In the genomic region with DNA sequence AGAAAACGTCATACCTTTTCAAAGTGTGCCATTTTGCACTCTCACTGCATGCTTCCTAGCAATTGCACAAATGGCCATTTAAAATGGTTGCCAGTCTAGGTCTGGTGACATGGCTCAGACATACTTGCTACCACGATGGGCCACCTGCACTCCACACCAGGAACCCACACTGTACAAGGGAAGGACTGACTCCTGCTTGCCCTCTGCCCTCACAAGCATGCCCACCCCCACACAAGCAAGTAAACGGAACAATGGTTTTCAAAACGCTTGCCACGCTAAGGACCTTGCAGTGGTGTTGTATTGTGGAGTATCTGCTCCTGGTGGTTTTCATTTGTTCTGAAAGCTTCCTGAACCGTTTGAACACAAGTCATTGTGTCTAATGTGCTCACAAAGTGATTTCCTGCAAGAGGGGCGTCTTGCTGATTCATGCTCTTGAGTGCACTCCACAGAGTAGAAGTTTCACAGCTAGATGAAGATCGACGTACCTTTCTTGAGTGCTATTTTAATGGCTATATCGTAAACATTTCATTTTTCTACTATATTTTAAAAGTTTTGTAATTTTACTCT, we compare ENCODE assay signal across 16 mouse cellular contexts. TPM values are rescaled to one million over a fixed set of nuclear protein-coding genes. Genes with fewer than 3 reads are reported as not detected.
"Had no signal": no experiment of that assay in that cellular context is flagged by ENCODE, and none has a peak within 500 bp of the region (broad histone marks: within the 10 kb centered on the region; RNA-seq: fewer than 3 reads in every experiment).

No protein-coding gene starts in this region.

- H3K4me2 ChIP-seq: limb, embryonic 12.5 days; liver, embryonic 13.5 days; lung, embryonic 15.5 days; midbrain, embryonic 12.5 days; neural tube, embryonic 13.5 days; stomach, embryonic 15.5 days had no signal

- DNase-seq: kidney, adult 8-10 months; kidney, postnatal 25 days; liver; liver, embryonic 13.5 days; liver, postnatal 0 days; lung, postnatal 14 days; right cerebral cortex, postnatal 14 days; thymus, postnatal 4 days had no signal

- H3K9ac ChIP-seq: limb, embryonic 12.5 days; liver, embryonic 13.5 days; liver, postnatal 0 days; lung, embryonic 15.5 days; midbrain, embryonic 12.5 days; neural tube, embryonic 13.5 days; stomach, embryonic 15.5 days had no signal

- H3K27me3 ChIP-seq: limb, embryonic 12.5 days; liver, embryonic 13.5 days; lung, embryonic 15.5 days; midbrain, embryonic 12.5 days; neural tube, embryonic 13.5 days; stomach, embryonic 15.5 days had no signal

- H3K4me3 ChIP-seq: limb, embryonic 12.5 days; liver, embryonic 13.5 days; lung, embryonic 15.5 days; midbrain, embryonic 12.5 days; neural tube, embryonic 13.5 days; stomach, embryonic 15.5 days had no signal

- H3K27ac ChIP-seq: limb, embryonic 12.5 days; liver, embryonic 13.5 days; lung, embryonic 15.5 days; midbrain, embryonic 12.5 days; neural tube, embryonic 13.5 days; stomach, embryonic 15.5 days had no signal

- H3K4me1 ChIP-seq: limb, embryonic 12.5 days; liver, embryonic 13.5 days; lung, embryonic 15.5 days; midbrain, embryonic 12.5 days; neural tube, embryonic 13.5 days; stomach, embryonic 15.5 days had no signal

- ATAC-seq: liver, postnatal 0 days; midbrain, embryonic 16.5 days had no signal

- H3K9me3 ChIP-seq: limb, embryonic 12.5 days; liver, embryonic 13.5 days; lung, embryonic 15.5 days; midbrain, embryonic 12.5 days; neural tube, embryonic 13.5 days; stomach, embryonic 15.5 days had no signal

RNA-seq across cellular contexts. Expression of a gene that starts 41.4 kb away (rescaled TPM):
- total RNA-seq: left cerebral cortex, postnatal 36 days had no signal
- polyA plus RNA-seq: kidney, embryonic 16.5 days; limb, embryonic 12.5 days; liver, embryonic 13.5 days; liver, postnatal 0 days; midbrain, embryonic 12.5 days; neural tube, embryonic 13.5 days had no signal
